Mouse (Mus musculus): Measurements from ENCODE around the gene Olfr356.

Gene Olfr356

GRCm38 (mm10) chr2:36936821-36937220 is at the start of gene Olfr356:
Gene Olfr356, plus strand, starts transcription at chr2:36937121.
- no peak for DNase-seq

GRCm38 (mm10) chr2:36892836-36893235 is 44.1 kb upstream of the Olfr356 start, which contains the start of gene Olfr353:
Gene Olfr353, minus strand, starts transcription at chr2:36892936.
- no peak for DNase-seq

- DNase-seq = no peak
Measured at GRCm38 (mm10) chr2:36897114-36897513, 39.8 kb upstream of the Olfr356 start.

- no peak for DNase-seq
Measured at GRCm38 (mm10) chr2:36905380-36905779, 31.5 kb upstream of the Olfr356 start, which contains the start of gene Olfr354. Gene Olfr354, plus strand, starts transcription at chr2:36905680.

GRCm38 (mm10) chr2:36928797-36929196 is 8.1 kb upstream of the Olfr356 start, which contains the start of gene Olfr355:
Gene Olfr355, minus strand, starts transcription at chr2:36928897.
- no peak for DNase-seq
